Mouse (Mus musculus): ENCODE data around the gene Ptprs.
A peak's percentile ranks its signal among the peaks of the same experiment; 100 is the strongest.
"Not testable (repeated sequence)": the region's sequence is repeated elsewhere in the genome, so short reads cannot be mapped to it uniquely, and the experiment has no call there.

Ptprs gene

GRCm38 (mm10) chr17:56476402-56476752 lies at the start of gene Ptprs:
Gene Ptprs (minus strand): TSS chr17:56476483.
- DNase-seq: peak; percentile 99

- no peak for DNase-seq
These were observed 48.7 kb upstream of the Ptprs start for GRCm38 (mm10) chr17:56524943-56525342.

GRCm38 (mm10) chr17:56522744-56523143 lies 46.5 kb upstream of the Ptprs start:
- no peak for DNase-seq

GRCm38 (mm10) chr17:56515690-56516410 lies 39.6 kb upstream of the Ptprs start:
- DNase-seq: no peak

GRCm38 (mm10) chr17:56514916-56515315 lies 38.6 kb upstream of the Ptprs start:
- no peak for DNase-seq

GRCm38 (mm10) chr17:56514330-56514729 lies 38.0 kb upstream of the Ptprs start:
- no peak for DNase-seq

- no peak for DNase-seq
These were observed 36.0 kb upstream of the Ptprs start, which contains the start of gene Znrf4 for GRCm38 (mm10) chr17:56512310-56512709. Gene Znrf4 (minus strand): TSS chr17:56512431.

GRCm38 (mm10) chr17:56511707-56512090 lies 35.4 kb upstream of the Ptprs start:
- DNase-seq: no peak

GRCm38 (mm10) chr17:56510970-56511706 lies 34.9 kb upstream of the Ptprs start:
- no peak for DNase-seq

- no peak for DNase-seq
These were observed 34.2 kb upstream of the Ptprs start for GRCm38 (mm10) chr17:56510473-56510969.

GRCm38 (mm10) chr17:56509707-56510472 lies 33.6 kb upstream of the Ptprs start:
- no peak for DNase-seq

GRCm38 (mm10) chr17:56509021-56509640 lies 32.8 kb upstream of the Ptprs start:
- no peak for DNase-seq

- peak; percentile 97 for DNase-seq
These were observed 31.1 kb upstream of the Ptprs start for GRCm38 (mm10) chr17:56507161-56508068.

- DNase-seq: no peak
These were observed 30.3 kb upstream of the Ptprs start for GRCm38 (mm10) chr17:56506417-56507065.

GRCm38 (mm10) chr17:56505401-56505800 lies 29.1 kb upstream of the Ptprs start:
- no peak for DNase-seq

GRCm38 (mm10) chr17:56502526-56502925 lies 26.2 kb upstream of the Ptprs start:
- DNase-seq: peak; percentile 81

GRCm38 (mm10) chr17:56501635-56502400 lies 25.5 kb upstream of the Ptprs start:
- not testable (repeated sequence) for DNase-seq

GRCm38 (mm10) chr17:56499229-56499628 lies 22.9 kb upstream of the Ptprs start:
- DNase-seq: no peak

- DNase-seq: no peak
These were observed 18.2 kb upstream of the Ptprs start for GRCm38 (mm10) chr17:56494480-56494879.

- no peak for DNase-seq
These were observed 17.6 kb upstream of the Ptprs start for GRCm38 (mm10) chr17:56493841-56494240.
